Mouse (Mus musculus) embryonic facial prominence, embryonic 11.5 days (tissue): ENCODE measurements at regions not wholly inside any gene's neighbourhood (a gene's known extent, or its start where the extent isn't known, plus 50 kb on each side); places are given as distances from the start of the nearest gene placed in this dataset.

ENCODE experiments used
- ATAC-seq: fragments of 200-750 bp; cut with Nextera tagmentation; replicated peaks from 2 replicates; pipeline ENCODE4 v1.8.0; 2017; ENCODE audit warnings: low read depth; ENCODE audit not compliant: insufficient number of reproducible peaks, low FRiP score, low TSS enrichment
- DNase-seq: peaks from one replicate; pipeline ENCODE4 v3.0.0-alpha.2; 2015; ENCODE audit warnings: low spot score
- H3K27ac ChIP-seq: fragments of 300-500 bp; sonication (generic); replicated peaks from 2 replicates; pipeline ENCODE4 v1.5.1; 2014; ENCODE audit warnings: mild to moderate bottlenecking, low read depth, low read length, control low read depth
- H3K27me3 ChIP-seq: fragments of 300-500 bp; sonication (generic); 2 replicates; pipeline ENCODE4 v1.6.1; 2014; ENCODE audit warnings: mild to moderate bottlenecking, low read length, moderate library complexity, mixed read lengths; ENCODE audit not compliant: control insufficient read depth, insufficient read depth
- H3K36me3 ChIP-seq: fragments of 300-500 bp; sonication (generic); replicated peaks from 2 replicates; pipeline ENCODE4 v1.6.1; 2014; ENCODE audit warnings: low read depth, mild to moderate bottlenecking, low read length, moderate library complexity, mixed read lengths; ENCODE audit not compliant: control insufficient read depth, insufficient read depth
- H3K4me1 ChIP-seq: fragments of 300-500 bp; sonication (generic); 2 replicates; pipeline ENCODE4 v1.6.1; 2014; ENCODE audit warnings: low read length, mixed read lengths; ENCODE audit not compliant: control insufficient read depth, insufficient read depth
- H3K4me2 ChIP-seq: fragments of 300-500 bp; sonication (generic); 2 replicates; pipeline ENCODE4 v1.6.1; 2014; ENCODE audit warnings: low read depth, mild to moderate bottlenecking, control low read depth, low read length, moderate library complexity
- H3K4me3 ChIP-seq: fragments of 300-500 bp; sonication (generic); 2 replicates; pipeline ENCODE4 v1.5.1; 2014; ENCODE audit warnings: low read depth, low read length, control low read depth
- H3K9ac ChIP-seq: fragments of 300-500 bp; sonication (generic); replicated peaks from 2 replicates; pipeline ENCODE4 v1.6.1; 2014; ENCODE audit warnings: mild to moderate bottlenecking, control low read depth, low read length
- H3K9me3 ChIP-seq: fragments of 300-500 bp; sonication (generic); replicated peaks from 2 replicates; pipeline ENCODE4 v1.6.1; 2016; ENCODE audit warnings: mild to moderate bottlenecking, low read length, inconsistent platforms, mixed read lengths; ENCODE audit not compliant: control insufficient read depth
- WGBS: fragments of 180-500 bp; shearing (Covaris S2); extraction: QIAGEN DNeasy Blood & Tissue Kit; methylation state at CpG from one replicate; pipeline ENCODE4 v1.1.7; 2014; 5-methylcytosine and 5-hydroxymethylcytosine counted together

DNA sequence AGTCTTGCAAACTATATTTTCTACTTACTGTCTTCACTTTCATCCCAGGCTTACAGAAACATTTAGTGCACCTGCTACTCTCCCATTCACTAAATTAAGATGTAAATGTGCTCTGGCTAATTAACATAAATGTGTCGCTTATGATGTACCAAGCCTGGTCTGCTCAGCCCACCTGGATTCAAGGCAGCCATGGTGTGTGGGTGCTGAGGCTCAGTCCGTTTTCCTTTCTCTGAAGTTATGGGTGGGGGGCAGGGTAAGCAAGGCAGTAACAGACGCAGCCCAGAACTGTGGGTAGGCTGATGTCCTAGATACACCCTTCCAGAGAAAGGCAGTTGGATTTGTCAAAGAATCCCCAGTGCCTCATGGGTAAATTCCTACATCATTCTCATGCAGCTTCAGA is 209.2 kb upstream of the Gm765 start:
- no peak overlapping the region for H3K4me2 ChIP-seq
- no peaks in the 10 kb centered on the region for H3K4me1 ChIP-seq
- H3K9me3 ChIP-seq: no peaks in the 10 kb centered on the region
- no peak overlapping the region for H3K27ac ChIP-seq
- no peaks in the 10 kb centered on the region for H3K36me3 ChIP-seq
- H3K9ac ChIP-seq: no peak overlapping the region
- no peak for ATAC-seq
- H3K27me3 ChIP-seq: no peaks in the 10 kb centered on the region
- DNase-seq: no peak
- no peak overlapping the region for H3K4me3 ChIP-seq
- 84% methylated on average over 3 of the region's 3 CpGs for WGBS

DNA sequence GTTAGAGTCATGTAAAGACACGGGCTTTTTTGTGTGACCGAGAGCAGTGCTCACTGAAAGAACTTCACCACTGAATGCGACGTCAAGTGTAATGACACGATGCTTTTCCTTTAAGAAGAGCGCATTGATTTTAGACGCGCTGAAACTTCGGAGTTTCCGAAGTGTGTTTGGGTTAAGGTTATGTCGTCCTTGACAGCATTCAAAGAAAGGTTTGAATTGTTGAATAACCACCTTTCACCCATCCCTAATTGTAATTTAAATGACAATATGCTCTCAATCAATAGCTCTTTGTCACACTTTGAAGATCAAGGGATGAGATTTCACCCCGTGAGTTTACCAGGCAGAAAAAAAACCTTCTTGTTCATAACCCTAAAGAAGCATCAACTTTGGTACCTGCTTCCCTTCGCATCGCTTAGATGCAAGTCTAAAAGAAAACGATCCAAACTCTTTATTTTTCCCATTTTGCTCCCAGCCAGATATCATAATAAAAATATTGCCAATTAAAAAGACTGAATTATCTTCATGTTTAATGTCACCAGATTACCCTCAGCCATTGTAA is 184.4 kb upstream of the Gm765 start:
- H3K9ac ChIP-seq: no peak overlapping the region
- H3K36me3 ChIP-seq: no peaks in the 10 kb centered on the region
- no peaks in the 10 kb centered on the region for H3K4me1 ChIP-seq
- H3K4me2 ChIP-seq: no peak overlapping the region
- H3K27me3 ChIP-seq: no peaks in the 10 kb centered on the region
- no peak for ATAC-seq
- WGBS: 51% methylated on average over 15 of the region's 15 CpGs
- H3K4me3 ChIP-seq: no peak overlapping the region
- H3K27ac ChIP-seq: no peak overlapping the region
- no peak for DNase-seq
- no peaks in the 10 kb centered on the region for H3K9me3 ChIP-seq

DNA sequence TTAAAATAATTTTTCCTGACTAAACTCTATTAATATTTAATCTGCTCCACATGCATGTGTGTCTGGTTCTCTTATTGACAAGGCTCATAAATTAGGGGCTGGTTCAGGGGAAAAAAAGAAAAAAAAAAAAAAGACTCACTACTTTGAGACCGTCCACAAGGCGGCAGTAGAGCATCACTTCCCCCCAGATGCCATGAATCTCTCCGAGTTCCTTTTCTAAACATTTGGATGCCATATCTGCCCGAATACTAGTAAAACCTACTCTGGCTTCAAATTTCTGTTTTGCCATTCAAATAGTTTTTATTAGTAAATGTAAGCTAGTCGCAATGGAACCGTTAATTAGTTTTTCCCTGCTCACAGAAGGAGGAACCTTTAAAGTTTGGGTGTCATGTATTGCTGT is 182.7 kb upstream of the Gm765 start:
- H3K4me1 ChIP-seq: no peaks in the 10 kb centered on the region
- 6% methylated on average over 6 of the region's 6 CpGs for whole genome bisulfite sequencing
- no peak for ATAC-seq
- no peak overlapping the region for H3K4me3 ChIP-seq
- H3K9me3 ChIP-seq: no peaks in the 10 kb centered on the region
- peak; percentile 83 for DNase-seq
- no peak overlapping the region for H3K4me2 ChIP-seq
- H3K27me3 ChIP-seq: no peaks in the 10 kb centered on the region
- no peaks in the 10 kb centered on the region for H3K36me3 ChIP-seq
- no peak overlapping the region for H3K9ac ChIP-seq
- H3K27ac ChIP-seq: no peak overlapping the region

DNA sequence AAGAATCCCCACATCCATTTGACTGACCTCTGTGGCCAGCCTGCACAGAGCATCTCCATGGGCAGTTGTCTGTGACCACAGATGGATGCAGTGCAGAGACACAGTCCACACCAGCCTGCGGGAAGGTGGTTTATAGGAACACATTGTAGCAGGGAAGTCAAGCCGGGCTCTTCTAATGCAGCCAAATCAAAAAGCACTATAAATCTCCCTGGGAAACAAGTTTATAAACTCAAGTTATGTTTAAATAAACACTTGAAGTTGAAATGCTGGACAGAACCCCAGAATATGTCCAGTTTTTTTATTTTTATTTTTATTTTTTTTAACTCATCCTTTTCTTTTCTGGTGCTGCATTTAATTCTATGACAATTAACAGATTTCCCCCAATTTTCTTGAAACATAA is 182.1 kb upstream of the Gm765 start:
- ATAC-seq (no peak), DNase-seq (no peak)
- no peaks in the 10 kb centered on the region for H3K27me3 ChIP-seq
- H3K27ac ChIP-seq: no peak overlapping the region
- H3K9ac ChIP-seq: no peak overlapping the region
- H3K9me3 ChIP-seq: no peaks in the 10 kb centered on the region
- no peaks in the 10 kb centered on the region for H3K4me1 ChIP-seq
- no peak overlapping the region for H3K4me2 ChIP-seq
- H3K4me3 ChIP-seq: no peak overlapping the region
- H3K36me3 ChIP-seq: no peaks in the 10 kb centered on the region
- 70% methylated on average over 2 of the region's 2 CpGs for WGBS

DNA sequence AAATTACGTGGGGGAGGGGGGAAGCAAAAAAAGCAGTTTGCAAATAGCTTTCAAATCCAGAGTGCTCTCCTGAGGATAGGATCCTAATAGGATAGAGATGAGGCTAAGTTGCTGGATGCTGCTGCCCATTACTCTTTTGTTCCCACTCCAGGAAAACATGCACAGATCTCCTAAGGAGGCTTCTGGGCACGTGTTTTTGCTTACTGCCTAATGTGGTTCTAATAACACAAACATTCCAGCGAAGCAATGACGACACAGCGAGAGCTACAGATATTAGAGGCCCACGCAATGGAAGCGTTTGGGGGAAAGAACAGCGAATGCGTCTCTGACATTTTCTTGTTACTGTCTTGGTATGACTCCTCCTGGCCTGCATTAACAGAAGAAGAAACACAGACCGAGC is 179.0 kb upstream of the Gm765 start:
- no peak overlapping the region for H3K27ac ChIP-seq
- H3K9me3 ChIP-seq: no peaks in the 10 kb centered on the region
- H3K9ac ChIP-seq: no peak overlapping the region
- no peaks in the 10 kb centered on the region for H3K4me1 ChIP-seq
- H3K27me3 ChIP-seq: no peaks in the 10 kb centered on the region
- WGBS: 46% methylated on average over 10 of the region's 10 CpGs
- H3K4me3 ChIP-seq: no peak overlapping the region
- DNase-seq: peak; percentile 79
- no peak overlapping the region for H3K4me2 ChIP-seq
- H3K36me3 ChIP-seq: no peaks in the 10 kb centered on the region
- no peak for ATAC-seq

GRCm38 (mm10) chr6:98514826-98515225 is 172.3 kb upstream of the Gm765 start:
- DNase-seq: no peak
- no peak for ATAC-seq
- Histone ChIP-seq H3K9me3 (no peaks in the 10 kb centered on the region), H3K4me3 (no peak overlapping the region), H3K4me2 (no peak overlapping the region), H3K27me3 (no peaks in the 10 kb centered on the region), H3K9ac (no peak overlapping the region), H3K27ac (no peak overlapping the region), H3K36me3 (no peaks in the 10 kb centered on the region), H3K4me1 (no peaks in the 10 kb centered on the region)
- 90% methylated on average over 3 of the region's 3 CpGs for WGBS

- Histone ChIP-seq H3K4me3 (no peak overlapping the region), H3K36me3 (no peaks in the 10 kb centered on the region), H3K4me1 (no peaks in the 10 kb centered on the region), H3K4me2 (no peak overlapping the region), H3K9me3 (no peaks in the 10 kb centered on the region), H3K27ac (no peak overlapping the region), H3K9ac (no peak overlapping the region), H3K27me3 (no peaks in the 10 kb centered on the region)
- no peak for DNase-seq
- 85% methylated on average over 7 of the region's 7 CpGs for WGBS
- no peak for ATAC-seq
Measured at GRCm38 (mm10) chr6:98514376-98514775, 171.8 kb upstream of the Gm765 start.

GRCm38 (mm10) chr6:98513217-98513616 is 170.7 kb upstream of the Gm765 start:
- H3K4me3 ChIP-seq: no peak overlapping the region

More at GRCm38 (mm10) chr6:98513217-98513616, 170.7 kb upstream of the Gm765 start:
- Histone ChIP-seq H3K9me3 (no peaks in the 10 kb centered on the region), H3K36me3 (no peaks in the 10 kb centered on the region), H3K27me3 (no peaks in the 10 kb centered on the region), H3K27ac (no peak overlapping the region), H3K4me1 (no peaks in the 10 kb centered on the region), H3K4me2 (no peak overlapping the region), H3K9ac (no peak overlapping the region)
- DNase-seq (no peak), ATAC-seq (no peak)
- WGBS: 19% methylated on average over 3 of the region's 3 CpGs
